Mouse (Mus musculus): ENCODE results near the gene Primpol. TPM values are rescaled to one million over a fixed set of nuclear protein-coding genes. Genes with fewer than 3 reads are reported as not detected.

Primpol gene
- polyA plus RNA-seq, 1 experiment = 2.8 TPM

GRCm38 (mm10) chr8:46551615-46552440 lies 65.2 kb downstream of the Primpol start, which contains the start of gene Cenpu:
Cenpu (plus strand) TSS chr8:46552028.
- Histone ChIP-seq H3K4me3 (replicated peaks; ENCODE audit: insufficient read depth, low read depth, low read length) (peak within 1 kb of the TSS; percentile 96), H3K4me1 (ENCODE audit: control insufficient read depth, insufficient read depth, low read length) (no peaks in the 10 kb centered on the region), H3K27me3 (ENCODE audit: control insufficient read depth, insufficient read depth, low read length) (no peaks in the 10 kb centered on the region), H3K27ac (ENCODE audit: insufficient read depth, low read length) (peak within 1 kb of the TSS; percentile 62; the same call in 1 of the 2 replicates)
- peak; percentile 99 to 100 for DNase-seq
- WGBS = under 1% methylated on average over 50 of the region's 50 CpGs
- TF ChIP-seq POLR2A (IDR thresholded peaks at IDR 0.05; ENCODE audit: borderline replicate concordance, insufficient read depth, low read length) = peak; percentile 83; the same call in 1 of the 2 replicates
- TF ChIP-seq CTCF (IDR thresholded peaks at IDR 0.05; ENCODE audit: borderline replicate concordance, insufficient read depth, low read depth, low read length) = no peak

- Histone ChIP-seq H3K4me1 (ENCODE audit: control insufficient read depth, insufficient read depth, low read length) (0 out of 2 replicates have a peak, but pooled peaks cover 2% of the 10 kb centered on the region), H3K27me3 (ENCODE audit: control insufficient read depth, insufficient read depth, low read length) (no peaks in the 10 kb centered on the region), H3K4me3 (replicated peaks; ENCODE audit: insufficient read depth, low read depth, low read length) (peak overlapping the region; percentile 96), H3K27ac (ENCODE audit: insufficient read depth, low read length) (no peak overlapping the region)
- DNase-seq = peak; percentile 20 to 33
- WGBS = 36% methylated on average over 4 of the region's 4 CpGs
- TF ChIP-seq CTCF (IDR thresholded peaks at IDR 0.05; ENCODE audit: borderline replicate concordance, insufficient read depth, low read depth, low read length) (no peak), POLR2A (IDR thresholded peaks at IDR 0.05; ENCODE audit: borderline replicate concordance, insufficient read depth, low read length) (no peak)
Measured at GRCm38 (mm10) chr8:46551029-46551428, 66.0 kb downstream of the Primpol start.

- 84% methylated on average over 8 of the region's 8 CpGs for WGBS
- 0 out of 2 replicates have a peak, but pooled peaks cover 2% of the 10 kb centered on the region for H3K4me1 ChIP-seq (ENCODE audit: control insufficient read depth, insufficient read depth, low read length)
- no peak overlapping the region for H3K27ac ChIP-seq (ENCODE audit: insufficient read depth, low read length)
- TF ChIP-seq CTCF (IDR thresholded peaks at IDR 0.05; ENCODE audit: borderline replicate concordance, insufficient read depth, low read depth, low read length) (no peak), POLR2A (IDR thresholded peaks at IDR 0.05; ENCODE audit: borderline replicate concordance, insufficient read depth, low read length) (no peak)
- H3K27me3 ChIP-seq (ENCODE audit: control insufficient read depth, insufficient read depth, low read length) = no peaks in the 10 kb centered on the region
- no peak overlapping the region for H3K4me3 ChIP-seq (replicated peaks; ENCODE audit: insufficient read depth, low read depth, low read length)
- DNase-seq = no peak
Measured at GRCm38 (mm10) chr8:46550058-46550457, 67.0 kb downstream of the Primpol start.

DNA sequence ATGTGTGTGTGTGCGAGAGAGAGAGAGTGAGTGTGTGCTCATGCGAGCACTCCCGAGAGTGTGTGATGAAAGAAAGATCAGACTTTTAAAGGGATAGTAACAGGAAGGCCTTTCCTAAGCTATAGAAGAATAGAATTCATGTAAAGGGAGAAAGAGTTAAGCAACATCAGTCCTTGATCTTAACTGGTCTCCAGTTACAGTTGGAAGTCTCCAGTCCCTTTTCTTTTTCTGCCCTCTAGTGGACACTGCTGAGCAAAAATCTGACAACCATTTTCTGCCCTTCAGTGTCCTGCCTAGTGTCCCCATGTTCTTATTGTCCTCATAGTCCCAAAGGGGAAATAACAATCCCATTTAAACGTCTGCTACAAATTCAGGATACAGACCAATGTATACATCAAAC lies 69.8 kb downstream of the Primpol start:
- WGBS = 42% methylated on average over 4 of the region's 4 CpGs

DNA sequence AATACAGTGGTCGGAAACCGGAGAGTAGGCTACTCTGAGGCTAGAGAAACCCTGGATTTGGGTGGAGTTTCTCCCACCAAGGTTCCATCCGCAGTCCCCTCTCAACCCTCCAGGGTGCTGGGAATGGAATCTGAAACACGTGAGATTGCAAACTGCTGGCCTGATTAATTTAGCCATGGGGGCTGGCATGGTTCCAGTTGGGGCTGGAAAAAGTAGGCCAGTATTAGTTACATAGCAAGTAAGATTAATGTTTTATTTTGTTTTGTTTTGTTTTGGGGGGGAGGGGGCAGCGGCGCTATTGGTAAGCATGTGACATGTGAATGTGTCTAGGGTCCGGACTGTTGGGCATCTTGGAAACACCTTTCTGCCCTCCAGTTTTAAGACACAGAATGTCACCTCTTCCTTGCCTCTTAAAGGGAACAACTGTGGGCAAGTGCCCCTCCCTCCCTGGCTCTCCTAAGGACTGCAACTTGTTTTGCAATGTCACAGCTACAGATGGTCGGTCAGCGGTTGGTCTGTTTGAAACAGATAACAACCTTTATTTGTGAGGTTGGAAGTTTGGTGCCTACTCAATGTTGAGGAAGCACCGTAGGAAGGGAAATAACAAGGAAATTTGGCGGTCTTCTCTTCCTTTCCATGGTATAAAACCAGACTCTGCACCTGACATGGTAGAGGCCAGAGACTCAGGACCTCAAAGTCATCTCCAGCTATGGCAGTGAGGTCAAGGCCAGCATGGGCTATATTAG lies 70.4 kb downstream of the Primpol start:
- TF ChIP-seq POLR2A (IDR thresholded peaks at IDR 0.05; ENCODE audit: borderline replicate concordance, insufficient read depth, low read length) (no peak), CTCF (IDR thresholded peaks at IDR 0.05; ENCODE audit: borderline replicate concordance, insufficient read depth, low read depth, low read length) (no peak)
- H3K4me3 ChIP-seq (replicated peaks; ENCODE audit: insufficient read depth, low read depth, low read length) = no peak overlapping the region
- peak in 1 of 2 experiments; percentile 20 for DNase-seq
- no peaks in the 10 kb centered on the region for H3K27me3 ChIP-seq (ENCODE audit: control insufficient read depth, insufficient read depth, low read length)
- H3K27ac ChIP-seq (ENCODE audit: insufficient read depth, low read length) = no peak overlapping the region
- 0 out of 2 replicates have a peak, but pooled peaks cover 2% of the 10 kb centered on the region for H3K4me1 ChIP-seq (ENCODE audit: control insufficient read depth, insufficient read depth, low read length)
- WGBS = 47% methylated on average over 11 of the region's 11 CpGs

More for the DNA sequence above, 69.8 kb downstream of the Primpol start:
- Histone ChIP-seq H3K27ac (ENCODE audit: insufficient read depth, low read length) (no peak overlapping the region), H3K4me3 (replicated peaks; ENCODE audit: insufficient read depth, low read depth, low read length) (no peak overlapping the region), H3K27me3 (ENCODE audit: control insufficient read depth, insufficient read depth, low read length) (no peaks in the 10 kb centered on the region), H3K4me1 (ENCODE audit: control insufficient read depth, insufficient read depth, low read length) (0 out of 2 replicates have a peak, but pooled peaks cover 2% of the 10 kb centered on the region)
- TF ChIP-seq CTCF (IDR thresholded peaks at IDR 0.05; ENCODE audit: borderline replicate concordance, insufficient read depth, low read depth, low read length) = peak; percentile 39; the same call in 1 of the 2 replicates
- TF ChIP-seq POLR2A (IDR thresholded peaks at IDR 0.05; ENCODE audit: borderline replicate concordance, insufficient read depth, low read length) = no peak
- DNase-seq = peak in 1 of 2 experiments; percentile 49

DNA sequence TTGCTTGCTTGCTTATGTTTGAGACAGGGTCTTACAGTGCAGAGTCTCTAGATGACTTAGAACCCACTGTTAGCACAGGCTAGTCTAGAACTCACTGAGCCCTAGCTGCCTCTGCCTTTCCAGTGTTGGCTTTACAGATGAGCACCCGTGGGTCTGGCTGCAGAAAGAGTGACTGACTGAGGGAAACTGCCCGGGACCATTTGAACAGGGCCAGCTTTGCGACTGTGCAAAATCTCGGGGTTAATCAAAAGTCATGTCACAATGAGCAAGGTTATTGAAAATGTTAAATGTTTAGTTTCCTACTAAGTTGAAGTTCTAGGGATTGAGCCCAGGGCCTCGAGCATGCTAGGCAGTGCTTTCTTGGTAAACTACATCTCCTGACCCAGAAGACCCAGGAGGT lies 71.2 kb downstream of the Primpol start:
- H3K27me3 ChIP-seq (ENCODE audit: control insufficient read depth, insufficient read depth, low read length) = no peaks in the 10 kb centered on the region
- no peak overlapping the region for H3K27ac ChIP-seq (ENCODE audit: insufficient read depth, low read length)
- no peak overlapping the region for H3K4me3 ChIP-seq (replicated peaks; ENCODE audit: insufficient read depth, low read depth, low read length)
- DNase-seq = no peak
- WGBS = 93% methylated on average over 5 of the region's 5 CpGs
- TF ChIP-seq CTCF (IDR thresholded peaks at IDR 0.05; ENCODE audit: borderline replicate concordance, insufficient read depth, low read depth, low read length) (no peak), POLR2A (IDR thresholded peaks at IDR 0.05; ENCODE audit: borderline replicate concordance, insufficient read depth, low read length) (no peak)
- 0 out of 2 replicates have a peak, but pooled peaks cover 2% of the 10 kb centered on the region for H3K4me1 ChIP-seq (ENCODE audit: control insufficient read depth, insufficient read depth, low read length)

GRCm38 (mm10) chr8:46543662-46544061 lies 73.3 kb downstream of the Primpol start:
- no peak for TF ChIP-seq CTCF (IDR thresholded peaks at IDR 0.05; ENCODE audit: borderline replicate concordance, insufficient read depth, low read depth, low read length)
- TF ChIP-seq POLR2A (IDR thresholded peaks at IDR 0.05; ENCODE audit: borderline replicate concordance, insufficient read depth, low read length) = no peak
- DNase-seq = no peak
- H3K27ac ChIP-seq (ENCODE audit: insufficient read depth, low read length) = no peak overlapping the region
- WGBS = 24% methylated on average over 6 of the region's 6 CpGs
- peaks cover 8% of the 10 kb centered on the region; the same call in 1 of the 2 replicates for H3K4me1 ChIP-seq (ENCODE audit: control insufficient read depth, insufficient read depth, low read length)
- no peak overlapping the region for H3K4me3 ChIP-seq (replicated peaks; ENCODE audit: insufficient read depth, low read depth, low read length)
- no peaks in the 10 kb centered on the region for H3K27me3 ChIP-seq (ENCODE audit: control insufficient read depth, insufficient read depth, low read length)

Data from cerebellum, adult 2 months (tissue).